Mouse (Mus musculus): ENCODE results near the gene Aip. TPM values are rescaled to one million over a fixed set of nuclear protein-coding genes. Genes with fewer than 3 reads are reported as not detected.
"Not testable (repeated sequence)": the region's sequence is repeated elsewhere in the genome, so short reads cannot be mapped to it uniquely, and the experiment has no call there.

Aip gene
- polyA plus RNA-seq, 1 experiment from 2014 or later: 75.9 TPM

GRCm38 (mm10) chr19:4129462-4129861 is 3.8 kb upstream of the Aip start:
- Histone ChIP-seq H3K4me1 (peaks cover 18% of the 10 kb centered on the region), H3K4me3 (no peak overlapping the region), H3K4me2 (no peak overlapping the region), H3K27me3 (no peaks in the 10 kb centered on the region), H3K9me3 (replicated peaks) (no peaks in the 10 kb centered on the region), H3K9ac (no peak overlapping the region), H3K36me3 (ENCODE audit: poor library complexity, severe bottlenecking) (peaks cover 63% of the 10 kb centered on the region), H3K27ac (no peak overlapping the region)
- ATAC-seq: no peak
- WGBS: 95% methylated on average over 7 of the region's 7 CpGs

- no peaks in the 10 kb centered on the region for H3K9me3 ChIP-seq (replicated peaks)
- peak overlapping the region; percentile 87 for H3K9ac ChIP-seq
- H3K4me1 ChIP-seq: peaks cover 18% of the 10 kb centered on the region
- no peak for ATAC-seq
- H3K36me3 ChIP-seq (ENCODE audit: poor library complexity, severe bottlenecking): peaks cover 45% of the 10 kb centered on the region
- H3K27ac ChIP-seq: no peak overlapping the region
- no peaks in the 10 kb centered on the region for H3K27me3 ChIP-seq
- H3K4me2 ChIP-seq: peak overlapping the region; percentile 77
- WGBS: 77% methylated on average over 7 of the region's 7 CpGs
- H3K4me3 ChIP-seq: peak overlapping the region; percentile 72
These were observed 1.3 kb upstream of the Aip start for GRCm38 (mm10) chr19:4126759-4127495.

GRCm38 (mm10) chr19:4125268-4125667 is 390 bp downstream of the Aip start:
- peak; percentile 20; the same call in 1 of the 2 replicates for ATAC-seq
- H3K27me3 ChIP-seq; H3K27ac ChIP-seq; H3K9me3 ChIP-seq (replicated peaks): not testable (repeated sequence)
- Histone ChIP-seq H3K4me1 (peaks cover 26% of the 10 kb centered on the region), H3K4me2 (peak overlapping the region; percentile 77), H3K4me3 (peak overlapping the region; percentile 72), H3K9ac (peak overlapping the region; percentile 35), H3K36me3 (ENCODE audit: poor library complexity, severe bottlenecking) (peaks cover 30% of the 10 kb centered on the region)
- 33% methylated on average over 1 of the region's 4 CpGs for WGBS

- H3K27ac ChIP-seq: no peak overlapping the region
- H3K27me3 ChIP-seq: no peaks in the 10 kb centered on the region
- H3K4me1 ChIP-seq: peaks cover 29% of the 10 kb centered on the region
- H3K9me3 ChIP-seq (replicated peaks): no peaks in the 10 kb centered on the region
- H3K4me2 ChIP-seq: no peak overlapping the region
- 90% methylated on average over 4 of the region's 4 CpGs for WGBS
- H3K9ac ChIP-seq: no peak overlapping the region
- no peak for ATAC-seq
- peaks cover 22% of the 10 kb centered on the region for H3K36me3 ChIP-seq (ENCODE audit: poor library complexity, severe bottlenecking)
- no peak overlapping the region for H3K4me3 ChIP-seq
These were observed 1.2 kb downstream of the Aip start for GRCm38 (mm10) chr19:4124432-4124831.

GRCm38 (mm10) chr19:4122411-4123370 is 3.0 kb downstream of the Aip start:
- no peak for ATAC-seq
- WGBS: 85% methylated on average over 7 of the region's 7 CpGs

GRCm38 (mm10) chr19:4121896-4122295 is 3.8 kb downstream of the Aip start:
- not testable (repeated sequence) for H3K27ac ChIP-seq; H3K9ac ChIP-seq; ATAC-seq; H3K27me3 ChIP-seq; H3K9me3 ChIP-seq (replicated peaks); H3K4me3 ChIP-seq
- Histone ChIP-seq H3K4me2 (peak overlapping the region; percentile 59; the same call in 1 of the 2 replicates), H3K36me3 (ENCODE audit: poor library complexity, severe bottlenecking) (peaks cover 13% of the 10 kb centered on the region), H3K4me1 (peaks cover 20% of the 10 kb centered on the region)
- 63% methylated on average over 6 of the region's 6 CpGs for WGBS

More at GRCm38 (mm10) chr19:4122411-4123370, 3.0 kb downstream of the Aip start:
- H3K27me3 ChIP-seq: no peaks in the 10 kb centered on the region
- no peaks in the 10 kb centered on the region for H3K9me3 ChIP-seq (replicated peaks)
- H3K4me1 ChIP-seq: peaks cover 28% of the 10 kb centered on the region
- H3K27ac ChIP-seq: no peak overlapping the region
- H3K36me3 ChIP-seq (ENCODE audit: poor library complexity, severe bottlenecking): peaks cover 10% of the 10 kb centered on the region
- H3K9ac ChIP-seq: no peak overlapping the region
- H3K4me3 ChIP-seq: no peak overlapping the region
- no peak overlapping the region for H3K4me2 ChIP-seq

- Histone ChIP-seq H3K4me1 (peaks cover 14% of the 10 kb centered on the region), H3K27ac (peak overlapping the region; percentile 83), H3K27me3 (no peaks in the 10 kb centered on the region), H3K4me2 (peak overlapping the region; percentile 59), H3K9ac (peak overlapping the region; percentile 66), H3K9me3 (replicated peaks) (no peaks in the 10 kb centered on the region), H3K36me3 (ENCODE audit: poor library complexity, severe bottlenecking) (peaks cover 19% of the 10 kb centered on the region), H3K4me3 (peak overlapping the region; percentile 48)
- 4% methylated on average over 38 of the region's 38 CpGs for WGBS
- peak; percentile 85 for ATAC-seq
These were observed 4.4 kb downstream of the Aip start for GRCm38 (mm10) chr19:4121097-4121805.

- Histone ChIP-seq H3K4me2 (peak overlapping the region; percentile 59), H3K27ac (no peak overlapping the region), H3K9me3 (replicated peaks) (no peaks in the 10 kb centered on the region), H3K27me3 (no peaks in the 10 kb centered on the region), H3K36me3 (ENCODE audit: poor library complexity, severe bottlenecking) (peaks cover 26% of the 10 kb centered on the region), H3K4me1 (peaks cover 14% of the 10 kb centered on the region), H3K9ac (no peak overlapping the region), H3K4me3 (peak overlapping the region; percentile 48; the same call in 1 of the 2 replicates)
- ATAC-seq: no peak
- WGBS: 94% methylated on average over 2 of the region's 2 CpGs
These were observed 5.2 kb downstream of the Aip start for GRCm38 (mm10) chr19:4120496-4120895.

- Histone ChIP-seq H3K27me3 (no peaks in the 10 kb centered on the region), H3K4me3 (no peak overlapping the region), H3K9me3 (replicated peaks) (no peaks in the 10 kb centered on the region), H3K36me3 (ENCODE audit: poor library complexity, severe bottlenecking) (peaks cover 32% of the 10 kb centered on the region), H3K4me2 (peak overlapping the region; percentile 59), H3K9ac (no peak overlapping the region), H3K27ac (no peak overlapping the region), H3K4me1 (peaks cover 10% of the 10 kb centered on the region)
- no peak for ATAC-seq
- WGBS: 91% methylated on average over 6 of the region's 6 CpGs
These were observed 5.8 kb downstream of the Aip start for GRCm38 (mm10) chr19:4119716-4120487.

GRCm38 (mm10) chr19:4118350-4118749 is 7.3 kb downstream of the Aip start:
- Histone ChIP-seq H3K27me3 (no peaks in the 10 kb centered on the region), H3K9ac (no peak overlapping the region)
- WGBS: 92% methylated on average over 2 of the region's 2 CpGs

GRCm38 (mm10) chr19:4117006-4117405 is 8.7 kb downstream of the Aip start:
- H3K4me1 ChIP-seq: peaks cover 10% of the 10 kb centered on the region
- H3K9ac ChIP-seq: no peak overlapping the region
- 96% methylated on average over 7 of the region's 7 CpGs for WGBS
- no peak overlapping the region for H3K4me2 ChIP-seq
- no peak overlapping the region for H3K4me3 ChIP-seq
- H3K27ac ChIP-seq: no peak overlapping the region
- no peak for ATAC-seq
- no peaks in the 10 kb centered on the region for H3K9me3 ChIP-seq (replicated peaks)
- H3K27me3 ChIP-seq: no peaks in the 10 kb centered on the region
- H3K36me3 ChIP-seq (ENCODE audit: poor library complexity, severe bottlenecking): peaks cover 61% of the 10 kb centered on the region

More at GRCm38 (mm10) chr19:4118350-4118749, 7.3 kb downstream of the Aip start:
- Histone ChIP-seq H3K4me1 (peaks cover 10% of the 10 kb centered on the region), H3K27ac (no peak overlapping the region), H3K36me3 (ENCODE audit: poor library complexity, severe bottlenecking) (peaks cover 48% of the 10 kb centered on the region), H3K4me2 (no peak overlapping the region), H3K4me3 (no peak overlapping the region), H3K9me3 (replicated peaks) (no peaks in the 10 kb centered on the region)
- ATAC-seq: no peak

Measured in forebrain, embryonic 13.5 days (tissue).